Mouse (Mus musculus): ENCODE data around the gene Tgfbr1. TPM values are rescaled to one million over a fixed set of nuclear protein-coding genes. Genes with fewer than 3 reads are reported as not detected.
A peak's percentile ranks its signal among the peaks of the same experiment; 100 is the strongest.

Gene Tgfbr1
- total and polyA plus RNA-seq, 3 experiments: 4.3 to 4.5 TPM; not detected in 1

DNA sequence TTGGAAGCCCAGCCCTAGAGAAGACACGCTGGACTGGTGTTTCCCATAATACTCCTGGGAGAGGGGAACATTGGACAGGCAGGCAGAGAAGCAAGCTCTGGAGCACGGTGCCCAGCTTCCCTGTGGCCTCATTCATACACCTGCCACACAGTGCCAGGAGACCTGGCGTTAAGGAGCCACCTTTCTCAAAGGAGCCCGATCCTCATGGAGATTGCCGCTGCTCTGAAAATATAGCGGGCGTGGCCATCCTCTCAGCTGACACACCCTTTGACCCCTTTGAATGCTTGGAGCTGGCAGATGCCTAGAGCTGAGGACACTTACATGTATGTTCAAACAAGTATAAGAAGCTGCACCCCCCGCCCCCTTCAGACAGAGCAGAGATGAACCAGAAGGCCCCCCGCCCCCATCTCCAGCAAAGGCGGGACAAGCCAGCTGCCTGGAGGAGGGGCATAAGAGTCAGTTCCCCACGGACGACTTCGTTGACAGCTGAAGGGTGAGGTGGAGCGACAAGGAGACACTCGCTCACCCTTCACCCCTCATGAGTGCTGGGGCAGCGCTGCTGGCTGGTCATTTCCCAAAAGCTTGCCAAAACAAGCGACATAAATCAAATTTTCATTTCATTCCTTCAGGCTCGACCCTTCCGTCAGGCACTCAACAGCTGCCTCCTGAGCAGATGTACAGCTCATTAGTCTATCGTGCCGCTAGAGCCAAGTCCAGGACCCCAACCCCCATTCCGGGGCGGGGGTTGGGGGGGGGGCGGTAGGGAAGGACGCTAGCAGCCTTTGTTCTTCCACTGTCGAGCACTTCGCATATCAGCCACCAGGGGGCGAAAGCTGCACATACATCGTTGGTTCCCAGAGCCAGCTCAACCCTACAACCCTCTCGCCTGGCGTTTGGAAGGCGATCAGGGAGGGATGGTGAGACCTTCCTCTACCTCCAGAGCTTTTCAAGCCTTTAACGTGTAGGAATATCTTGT, 84.6 kb downstream of the Tgfbr1 start (continued):
- TF ChIP-seq MAX (IDR thresholded peaks at IDR 0.05; ENCODE audit: low read length): no peak
- TF ChIP-seq POLR2A (IDR thresholded peaks at IDR 0.05; ENCODE audit: control insufficient read depth in 1 of 2, insufficient read depth in 1 of 2, low read depth in 1 of 2, low read length in 2 of 2, poor library complexity in 1 of 2): no peak
- TF ChIP-seq ZKSCAN1 (IDR thresholded peaks at IDR 0.05; ENCODE audit: low read depth, low read length): no peak
- TF ChIP-seq USF2 (IDR thresholded peaks at IDR 0.05; ENCODE audit: borderline replicate concordance in 1 of 2, insufficient read depth in 1 of 2, low read depth in 1 of 2, low read length in 2 of 2): no peak
- no peak for TF ChIP-seq POLR2AphosphoS5 (IDR thresholded peaks at IDR 0.05; ENCODE audit: borderline replicate concordance, low read depth, low read length)
- no peak for TF ChIP-seq MAFK (IDR thresholded peaks at IDR 0.05; ENCODE audit: borderline replicate concordance, low read depth, low read length)
- peak; percentile 17; the same call in 1 of the 2 replicates for TF ChIP-seq SIN3A (IDR thresholded peaks at IDR 0.05; ENCODE audit: low read length)
- TF ChIP-seq KAT2A (conservative IDR thresholded peaks at IDR 0.05; ENCODE audit: low read depth, low read length): no peak
- TF ChIP-seq RCOR1 (IDR thresholded peaks at IDR 0.05; ENCODE audit: low read depth, low read length): no peak
- no peak for TF ChIP-seq MYC (IDR thresholded peaks at IDR 0.05; ENCODE audit: low read depth, low read length)
- no peak for TF ChIP-seq MEF2A (IDR thresholded peaks at IDR 0.05; ENCODE audit: extremely low read depth, insufficient replicate concordance, low read depth, low read length, poor library complexity, severe bottlenecking)
- TF ChIP-seq SMC3 (IDR thresholded peaks at IDR 0.05; ENCODE audit: low read depth, low read length): peak; percentile 77
- TF ChIP-seq NRF1 (IDR thresholded peaks at IDR 0.05; ENCODE audit: insufficient read depth, low read depth, low read length, poor library complexity, severe bottlenecking): no peak
- TF ChIP-seq ELF1 (IDR thresholded peaks at IDR 0.05; ENCODE audit: low read depth, low read length): no peak
- no peak for TF ChIP-seq ZMIZ1 (IDR thresholded peaks at IDR 0.05; ENCODE audit: low read depth, low read length)
- no peak for TF ChIP-seq GABPA (IDR thresholded peaks at IDR 0.05; ENCODE audit: low read depth, low read length)
- no peak for TF ChIP-seq CHD2 (IDR thresholded peaks at IDR 0.05; ENCODE audit: low read length)
- TF ChIP-seq CHD1 (IDR thresholded peaks at IDR 0.05; ENCODE audit: low read depth, low read length): no peak
- no peak for TF ChIP-seq JUND (IDR thresholded peaks at IDR 0.05; ENCODE audit: low read depth, low read length)
- TF ChIP-seq ZC3H11A (IDR thresholded peaks at IDR 0.05; ENCODE audit: low read depth, low read length): peak; percentile 64

- Histone ChIP-seq H3K27ac (ENCODE audit: control insufficient read depth, low read depth, low read length) (no peak overlapping the region), H3K9me3 (replicated peaks; ENCODE audit: insufficient read depth, low read length) (no peaks in the 10 kb centered on the region), H3K4me1 (ENCODE audit: control insufficient read depth in 1 of 2, insufficient read depth in 2 of 2, low read length in 2 of 2) (0 out of 4 replicates have a peak, but pooled peaks cover 0 to 3% of the 10 kb centered on the region in 2 experiments), H3K9ac (ENCODE audit: control insufficient read depth, low read depth, low read length, poor library complexity, severe bottlenecking) (no peak overlapping the region), H3K27me3 (ENCODE audit: control insufficient read depth in 1 of 2, insufficient read depth in 2 of 2, low read length in 2 of 2) (no peaks in the 10 kb centered on the region), H3K36me3 (ENCODE audit: control insufficient read depth in 1 of 2, insufficient read depth in 2 of 2, low read length in 2 of 2) (no peaks in the 10 kb centered on the region), H3K4me3 (ENCODE audit: control insufficient read depth in 1 of 2, insufficient read depth in 1 of 2, low read depth in 2 of 2, low read length in 2 of 2) (no peak overlapping the region), H3K79me2 (ENCODE audit: control insufficient read depth, insufficient read depth, low read length, poor library complexity) (no peaks in the 10 kb centered on the region)
- DNase-seq (ENCODE audit: low read depth, low spot score): no peak
- TF ChIP-seq USF2 (IDR thresholded peaks at IDR 0.05; ENCODE audit: borderline replicate concordance in 1 of 2, insufficient read depth in 1 of 2, low read depth in 1 of 2, low read length in 2 of 2) (no peak), BHLHE40 (IDR thresholded peaks at IDR 0.05; ENCODE audit: borderline replicate concordance, low read depth, low read length) (no peak), GATA1 (IDR thresholded peaks at IDR 0.05; ENCODE audit: low read depth, low read length) (no peak), ZC3H11A (IDR thresholded peaks at IDR 0.05; ENCODE audit: low read depth, low read length) (no peak), NELFE (IDR thresholded peaks at IDR 0.05; ENCODE audit: low read depth, low read length) (no peak)
Measured at GRCm38 (mm10) chr4:47438956-47439355, 85.9 kb downstream of the Tgfbr1 start.

Data from MEL (cell line).